Mouse (Mus musculus) spleen, postnatal 4 days (tissue): ENCODE data around the gene Fgfr2.

Experiments used
- DNase-seq, 2 experiments: peaks; one replicate each; pipeline ENCODE4 v3.0.0; 2022; ENCODE audit warnings: low spot score in 2 of 2

Gene Fgfr2

GRCm38 (mm10) chr7:132337268-132337917 lies 785.8 kb downstream of the Fgfr2 start:
- DNase-seq = no peak

- DNase-seq = no peak
Measured at GRCm38 (mm10) chr7:132336781-132337180, 786.4 kb downstream of the Fgfr2 start.

GRCm38 (mm10) chr7:132335367-132335766 lies 787.8 kb downstream of the Fgfr2 start:
- DNase-seq = no peak

GRCm38 (mm10) chr7:132333078-132333477 lies 790.1 kb downstream of the Fgfr2 start:
- DNase-seq = no peak

- DNase-seq = no peak
Measured at GRCm38 (mm10) chr7:132332176-132332575, 791.0 kb downstream of the Fgfr2 start.

GRCm38 (mm10) chr7:132330179-132330578 lies 793.0 kb downstream of the Fgfr2 start:
- no peak for DNase-seq

GRCm38 (mm10) chr7:132328648-132329047 lies 794.5 kb downstream of the Fgfr2 start:
- DNase-seq = no peak

- peak in 1 of 2 experiments; percentile 43 for DNase-seq
Measured at GRCm38 (mm10) chr7:132325549-132326331, 797.4 kb downstream of the Fgfr2 start.

- DNase-seq = peak; percentile 56 to 73
Measured at GRCm38 (mm10) chr7:132323430-132323829, 799.7 kb downstream of the Fgfr2 start.

- DNase-seq = no peak
Measured at GRCm38 (mm10) chr7:132321392-132321958, 801.7 kb downstream of the Fgfr2 start.

GRCm38 (mm10) chr7:132317036-132317541 lies 806.1 kb downstream of the Fgfr2 start, which contains the start of gene Chst15:
Gene Chst15, minus strand, starts transcription at chr7:132317228.
- DNase-seq = peak; percentile 71 to 82

GRCm38 (mm10) chr7:132316101-132317035 lies 806.8 kb downstream of the Fgfr2 start:
- peak; percentile 63 to 84 for DNase-seq

GRCm38 (mm10) chr7:132315149-132316091 lies 807.7 kb downstream of the Fgfr2 start:
- peak; percentile 70 to 83 for DNase-seq

- DNase-seq = no peak
Measured at GRCm38 (mm10) chr7:132312396-132312795, 810.8 kb downstream of the Fgfr2 start.

GRCm38 (mm10) chr7:132308537-132309191 lies 814.5 kb downstream of the Fgfr2 start:
- no peak for DNase-seq

- DNase-seq = no peak
Measured at GRCm38 (mm10) chr7:132307722-132308271, 815.4 kb downstream of the Fgfr2 start.

- DNase-seq = no peak
Measured at GRCm38 (mm10) chr7:132306671-132307412, 816.3 kb downstream of the Fgfr2 start.

- DNase-seq = peak in 1 of 2 experiments; percentile 30
Measured at GRCm38 (mm10) chr7:132305492-132306375, 817.4 kb downstream of the Fgfr2 start.
